Mouse (Mus musculus) adipocyte (in vitro differentiated cells): ENCODE measurements at regions not wholly inside any gene's neighbourhood (a gene's known extent, or its start where the extent isn't known, plus 50 kb on each side); places are given as distances from the start of the nearest gene placed in this dataset.
"Not testable (repeated sequence)": the region's sequence is repeated elsewhere in the genome, so short reads cannot be mapped to it uniquely, and the experiment has no call there.

Source experiments
- DNase-seq: peaks from one replicate; pipeline ENCODE4 v3.0.0-alpha.2; 2016; ENCODE audit warnings: low spot score

DNA sequence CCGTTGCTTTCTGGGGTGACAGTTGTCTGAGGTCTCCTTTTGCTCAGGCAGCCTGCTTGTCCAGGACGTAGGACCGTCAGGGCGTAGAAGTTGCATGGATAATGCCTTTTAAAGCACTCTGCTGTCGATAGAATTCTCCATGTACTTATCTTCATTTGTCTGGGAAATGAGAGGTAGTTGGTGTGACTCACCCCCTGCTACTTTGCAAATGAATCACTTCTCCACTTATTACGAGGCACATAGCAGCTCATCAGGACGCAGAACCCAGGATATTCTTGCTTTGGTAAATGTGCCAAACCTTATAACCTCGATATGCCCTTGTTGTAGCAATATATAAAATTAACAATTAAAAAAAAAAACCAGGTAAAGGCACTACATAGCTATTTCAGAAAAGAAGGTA, 159.7 kb upstream of the Smlr1 start:
- DNase-seq = no peak

DNA sequence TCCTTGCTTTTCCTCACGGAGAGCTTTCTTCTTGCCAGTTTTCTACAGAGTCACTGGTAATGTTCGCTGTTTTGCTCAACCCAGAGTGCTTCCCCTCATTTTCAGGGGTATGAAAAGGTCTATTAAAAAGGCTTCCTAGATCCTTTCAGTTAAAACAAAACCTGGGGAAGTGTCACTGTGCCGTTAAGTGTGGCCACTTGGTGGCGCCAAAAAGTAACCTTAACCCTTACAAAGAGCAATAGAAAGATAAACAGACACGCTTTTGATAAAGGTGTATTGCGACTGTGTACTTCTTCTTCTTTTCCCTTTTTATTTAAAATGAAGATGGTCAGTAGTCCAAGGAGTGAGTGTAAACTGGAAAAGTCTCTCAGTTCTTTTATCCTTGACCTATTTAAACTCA, 145.2 kb upstream of the Smlr1 start:
- peak; percentile 72 for DNase-seq

- no peak for DNase-seq
Observed at GRCm38 (mm10) chr10:25677889-25678288, 141.8 kb upstream of the Smlr1 start.

DNA sequence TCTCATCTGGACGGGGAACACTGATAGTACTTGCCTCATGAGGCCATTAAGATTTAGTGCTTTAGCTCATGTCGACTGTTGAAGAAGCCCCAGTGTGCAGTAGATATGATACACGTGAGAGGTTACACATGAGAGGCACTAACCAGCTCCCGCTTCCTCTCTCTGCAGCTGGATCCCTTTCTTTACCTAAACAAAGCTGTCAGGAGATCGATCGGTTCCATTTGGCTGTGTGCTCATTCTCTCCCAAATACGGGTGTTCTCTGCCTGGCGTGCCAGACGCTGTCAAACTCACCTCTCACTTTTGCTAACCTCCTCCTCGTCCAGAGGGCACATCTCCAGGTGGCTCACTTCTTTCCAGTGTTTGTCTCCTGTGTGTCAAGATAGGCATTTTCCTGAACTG, 139.3 kb upstream of the Smlr1 start:
- no peak for DNase-seq

DNA sequence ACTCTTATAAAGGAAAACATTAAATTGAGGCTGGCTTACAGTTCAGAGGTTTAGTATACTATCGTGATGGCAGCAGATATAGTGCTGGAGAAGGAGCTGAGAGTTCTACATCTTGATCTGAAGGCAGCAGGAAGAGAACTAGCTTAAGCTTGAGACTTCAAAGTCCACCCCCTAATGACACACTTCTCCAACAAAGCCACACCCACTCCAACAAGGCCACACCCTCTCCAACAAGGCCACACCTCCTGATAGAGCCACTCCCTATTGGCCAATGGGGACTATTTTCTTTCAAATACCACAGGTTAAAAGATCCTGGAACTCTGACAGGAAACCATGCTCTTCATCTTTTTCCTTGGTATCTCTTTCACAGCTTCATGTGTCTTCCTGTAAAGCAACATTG, 134.0 kb upstream of the Smlr1 start:
- DNase-seq = no peak

DNA sequence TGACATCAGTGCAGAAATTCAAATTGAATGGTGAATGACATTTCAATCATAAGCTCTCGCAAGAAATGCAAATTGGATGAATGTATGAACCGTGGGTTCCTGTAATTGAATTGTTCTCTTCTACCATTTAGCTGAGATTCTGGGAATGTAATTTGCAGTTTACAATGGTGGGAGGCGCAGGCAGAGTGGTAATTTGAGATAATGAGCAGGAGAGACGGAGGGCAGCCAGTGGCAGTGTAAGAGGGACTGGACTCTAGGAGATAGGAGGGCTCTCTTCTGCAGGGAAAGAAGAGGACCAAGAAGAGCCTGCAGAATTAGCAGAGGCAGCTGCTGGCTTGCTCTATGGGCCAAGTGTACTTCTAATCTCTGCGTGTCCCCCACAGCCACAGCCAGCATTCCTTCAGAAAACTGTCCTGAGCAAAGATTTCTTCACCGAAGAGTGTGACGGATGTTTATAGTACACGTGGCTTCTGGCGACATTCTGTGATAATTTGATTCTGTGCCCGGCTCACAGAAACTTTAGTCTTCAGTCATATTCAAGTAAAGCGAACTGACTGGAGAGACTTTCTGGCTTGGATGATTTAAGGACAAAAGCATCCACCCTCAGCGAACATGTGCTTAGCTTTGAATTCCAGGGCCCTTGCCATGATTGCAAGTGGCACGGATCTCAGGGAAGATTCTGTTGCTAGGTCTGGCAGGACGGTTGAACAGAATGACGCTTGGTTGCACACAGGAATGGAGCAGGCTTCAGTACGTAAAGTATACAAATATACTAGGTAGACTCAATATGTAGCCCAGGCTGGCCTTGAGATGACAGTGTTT, 116.9 kb upstream of the Smlr1 start:
- no peak for DNase-seq

GRCm38 (mm10) chr10:25647740-25648139, 111.7 kb upstream of the Smlr1 start:
- no peak for DNase-seq

DNA sequence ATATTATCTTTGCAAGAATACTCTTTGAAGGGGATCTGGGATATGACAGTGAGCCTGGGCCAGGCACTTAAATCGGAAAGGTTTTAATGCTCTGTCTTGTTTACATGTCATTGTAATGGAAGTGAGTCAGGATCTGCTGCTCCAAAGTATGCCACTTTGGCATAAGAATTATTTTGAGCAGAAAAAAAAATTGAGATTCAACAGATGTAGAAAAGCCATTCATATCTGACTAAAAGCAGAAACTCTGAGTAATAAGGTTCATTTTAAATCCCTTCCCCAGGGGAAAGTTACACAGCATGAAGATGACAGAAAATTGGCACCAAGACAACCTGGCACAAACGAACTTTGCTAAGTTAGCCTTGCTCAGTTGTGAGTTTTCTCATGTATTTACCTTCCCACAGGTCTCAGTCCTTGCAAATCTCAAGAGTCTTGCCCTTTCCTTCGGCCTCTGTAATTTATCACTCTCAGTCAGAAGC, 107.5 kb upstream of the Smlr1 start:
- peak; percentile 78 for DNase-seq

DNA sequence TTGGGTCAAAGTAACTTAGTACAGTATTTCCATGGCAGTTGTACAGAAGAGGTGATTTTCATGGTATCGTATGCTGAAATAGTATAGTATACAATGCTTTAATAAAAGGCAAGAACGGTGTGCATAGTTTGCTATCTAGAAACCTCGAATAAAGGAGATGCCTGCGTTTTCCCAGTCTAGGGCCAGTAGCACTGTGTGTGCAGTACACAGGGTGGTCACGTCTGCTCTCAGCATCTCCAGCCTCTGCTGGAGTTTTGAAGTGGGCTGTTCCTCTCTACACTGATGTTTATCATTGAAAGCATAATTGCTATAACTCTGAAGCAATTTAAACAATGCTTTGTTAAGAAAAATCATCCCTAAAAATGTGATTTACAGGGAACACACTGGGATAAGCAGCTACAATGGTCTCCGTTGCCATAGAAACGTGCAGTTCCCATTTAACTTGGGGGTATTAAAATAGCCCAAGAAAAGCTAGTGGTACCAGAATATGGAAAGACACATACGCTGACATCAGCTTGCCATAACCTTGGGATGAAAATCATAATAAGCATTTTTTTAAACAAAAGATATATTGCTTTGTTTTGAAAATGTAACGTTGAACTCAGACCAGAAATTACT, 106.1 kb upstream of the Smlr1 start:
- DNase-seq = no peak

DNA sequence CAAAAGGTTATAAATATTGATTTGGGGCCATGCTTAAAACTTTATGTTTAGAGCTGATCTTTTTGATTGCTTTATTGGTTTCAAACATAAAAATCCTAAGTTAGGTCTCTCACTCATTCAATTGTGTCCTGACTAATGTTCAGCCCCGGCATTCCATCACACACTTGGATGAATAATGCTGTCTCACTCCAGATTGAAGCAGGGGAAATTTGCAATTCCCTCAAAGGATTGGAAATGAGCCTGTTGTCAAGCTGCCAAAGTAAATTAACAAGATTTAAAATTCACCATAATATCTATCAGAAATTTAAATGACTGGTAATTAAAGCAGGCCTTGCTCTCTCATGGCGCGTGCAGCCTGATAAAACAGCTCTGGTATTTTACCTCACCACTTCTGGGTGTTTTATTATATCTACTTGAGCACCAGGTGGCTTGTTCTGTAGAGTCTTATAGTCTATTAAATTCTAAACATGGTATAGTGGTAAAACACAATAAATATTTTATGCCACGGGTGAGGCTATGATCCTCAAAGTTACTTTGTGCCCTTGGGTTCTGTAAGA, 97.1 kb upstream of the Smlr1 start:
- no peak for DNase-seq

GRCm38 (mm10) chr10:25632306-25632705, 96.2 kb upstream of the Smlr1 start:
- no peak for DNase-seq

GRCm38 (mm10) chr10:25622585-25622984, 86.5 kb upstream of the Smlr1 start:
- DNase-seq = no peak

DNA sequence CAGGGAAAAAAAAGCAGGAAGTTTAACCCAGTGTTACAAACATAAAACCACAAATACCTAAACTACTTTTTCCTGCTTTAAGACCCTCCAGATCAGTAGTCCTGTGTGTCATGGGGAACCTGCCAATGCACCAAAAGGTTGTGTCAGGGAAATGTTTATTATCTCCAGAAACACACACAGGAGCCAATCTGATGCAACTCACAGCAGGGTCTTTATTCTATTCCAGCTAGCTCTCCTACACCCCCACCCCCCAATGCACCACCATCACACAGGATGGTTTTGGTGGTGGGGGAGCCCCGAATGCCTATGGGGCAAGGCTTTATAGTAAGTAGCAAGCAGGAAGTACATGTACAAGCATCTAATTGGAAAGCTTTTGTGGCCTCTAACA, 85.7 kb upstream of the Smlr1 start:
- not testable (repeated sequence) for DNase-seq

GRCm38 (mm10) chr10:25620939-25621746, 85.1 kb upstream of the Smlr1 start:
- peak; percentile 64 for DNase-seq

DNA sequence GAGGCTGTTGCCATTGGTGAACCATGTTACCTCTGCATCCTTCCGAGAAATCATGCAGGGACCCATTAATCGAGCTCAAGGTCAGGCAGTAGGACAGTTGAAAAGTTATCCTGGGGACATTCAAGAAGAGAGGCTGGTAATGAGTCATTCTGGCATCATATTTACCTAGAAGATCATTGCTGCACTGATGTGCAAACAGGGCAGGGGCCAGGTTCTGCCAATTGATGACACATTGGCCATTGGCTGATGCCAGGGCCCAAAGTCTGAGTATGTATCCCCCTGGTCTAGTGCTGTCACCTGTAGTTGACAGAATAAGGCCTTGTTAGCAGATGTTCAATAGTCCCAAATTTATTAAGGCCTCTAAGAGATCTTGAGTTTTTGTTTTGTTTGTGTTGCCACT, 83.6 kb upstream of the Smlr1 start:
- no peak for DNase-seq

DNA sequence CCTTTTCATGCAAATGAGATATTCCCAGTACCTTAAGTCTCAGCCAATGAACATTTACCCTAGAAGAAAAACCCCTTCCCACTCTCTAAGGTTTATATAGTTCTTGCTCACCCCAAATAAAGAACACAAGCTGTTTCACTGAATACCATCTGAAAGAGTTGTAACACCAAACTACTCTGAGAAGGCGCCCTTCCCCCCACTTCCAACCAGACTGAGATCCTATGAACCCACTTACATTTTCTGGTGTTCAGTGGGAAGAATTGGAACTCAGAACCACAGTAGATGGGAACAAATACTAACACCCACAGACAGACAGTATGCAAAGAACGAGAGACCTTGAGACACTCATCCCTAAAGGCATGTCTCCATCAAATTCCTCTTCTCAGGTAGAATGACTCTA, 65.4 kb upstream of the Smlr1 start:
- no peak for DNase-seq

DNA sequence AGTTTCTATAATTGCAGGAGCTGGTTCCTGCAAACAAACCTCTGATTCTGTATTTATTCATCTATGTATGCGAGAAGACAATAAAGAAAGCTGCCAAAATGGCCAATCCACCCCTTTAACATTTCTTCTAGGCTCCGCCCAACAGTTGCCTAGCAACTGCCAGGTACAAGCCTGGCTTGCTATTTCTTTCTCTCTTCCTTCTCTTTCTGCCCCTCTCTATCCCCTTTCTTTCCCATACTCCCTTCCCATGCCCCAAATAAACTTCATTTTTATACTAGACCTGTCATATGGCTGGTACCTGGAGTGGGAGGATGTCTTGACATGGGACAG, 53.2 kb upstream of the Smlr1 start:
- DNase-seq = no peak

- no peak for DNase-seq
Observed at GRCm38 (mm10) chr10:25588611-25589315, 52.7 kb upstream of the Smlr1 start.
